Mouse (Mus musculus) embryo, embryonic 10 days (tissue): ENCODE results near the gene Olfr609.
"Not testable (repeated sequence)": the region's sequence is repeated elsewhere in the genome, so short reads cannot be mapped to it uniquely, and the experiment has no call there.

ENCODE experiments used
- DNase-seq: peaks from one replicate; pipeline ENCODE4 v3.0.0-alpha.2; 2015; ENCODE audit warnings: low spot score

Gene Olfr609

DNA sequence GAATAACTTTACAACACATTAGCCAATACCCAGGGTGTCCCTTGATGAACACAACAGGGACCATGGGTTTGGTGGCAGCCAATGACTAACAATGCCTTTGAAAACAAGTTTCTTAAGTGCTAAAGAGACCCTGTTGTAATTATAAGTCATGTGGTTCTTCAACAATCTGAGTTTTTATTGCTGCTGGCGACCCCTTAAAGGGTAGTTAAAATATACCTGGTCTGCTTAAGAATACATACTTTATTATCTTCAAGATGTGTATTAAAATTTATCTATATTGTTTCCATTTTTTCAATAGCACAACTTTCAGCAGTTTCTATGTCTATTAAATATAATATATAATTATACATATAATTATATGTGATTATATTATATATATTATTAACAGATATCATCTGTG, at the start of gene Olfr609:
TSS of gene Olfr609 (minus strand) at position 101 of the 400 bp plus-strand sequence.
- DNase-seq = no peak

- not testable (repeated sequence) for DNase-seq
Observed at GRCm38 (mm10) chr7:103542617-103543016, 44.8 kb upstream of the Olfr609 start, which contains the start of gene Olfr612. TSS of gene Olfr612 (minus strand) at chr7:103542717.

DNA sequence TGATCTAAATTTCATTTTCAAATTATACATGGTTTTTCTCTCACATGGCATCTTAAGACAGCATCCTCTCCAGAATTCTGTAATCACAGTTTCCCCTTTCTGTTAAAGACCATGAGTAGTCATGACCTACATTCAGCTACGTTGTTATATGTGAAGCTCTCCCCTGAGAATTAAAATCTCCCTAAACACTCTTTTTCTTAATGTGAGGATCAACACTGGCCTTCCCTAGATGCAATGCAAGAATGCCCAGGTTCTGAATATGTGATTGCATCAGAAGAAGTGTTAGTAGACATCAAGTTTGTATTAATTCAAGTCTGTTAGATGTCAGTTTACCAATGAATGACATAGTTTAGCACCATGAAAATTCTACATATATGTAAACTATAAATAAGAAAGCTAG, 22.9 kb upstream of the Olfr609 start, which contains the start of gene Olfr611:
TSS of gene Olfr611 (minus strand) at position 101 of the 400 bp plus-strand sequence.
- not testable (repeated sequence) for DNase-seq

- no peak for DNase-seq
Observed at GRCm38 (mm10) chr7:103512022-103512421, 14.2 kb upstream of the Olfr609 start, which contains the start of gene Olfr610. TSS of gene Olfr610 (minus strand) at chr7:103512122.

DNA sequence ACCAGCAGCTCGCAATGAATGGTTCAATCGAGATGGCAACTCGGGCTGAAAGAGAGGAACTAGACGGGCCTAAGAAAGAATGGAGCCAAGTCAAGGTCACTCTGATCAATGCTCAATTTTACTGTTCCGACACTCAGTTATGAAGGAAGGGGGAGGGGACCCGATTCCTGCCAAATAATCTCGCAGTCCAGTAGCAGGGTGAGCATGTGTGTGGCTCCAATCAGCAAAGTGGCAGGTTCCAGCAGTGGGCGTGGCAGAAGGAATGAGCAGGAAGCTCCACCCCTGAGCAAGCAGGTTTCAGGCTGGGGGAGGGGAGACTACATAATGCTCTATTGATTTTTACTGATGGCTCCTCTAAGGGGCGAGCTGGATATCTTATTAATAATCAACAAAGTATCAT, 20.8 kb downstream of the Olfr609 start:
- DNase-seq = not testable (repeated sequence)

- DNase-seq = no peak
Observed at GRCm38 (mm10) chr7:103469577-103469976, 28.3 kb downstream of the Olfr609 start, which contains the start of gene Olfr608. TSS of gene Olfr608 (plus strand) at chr7:103469877.

DNA sequence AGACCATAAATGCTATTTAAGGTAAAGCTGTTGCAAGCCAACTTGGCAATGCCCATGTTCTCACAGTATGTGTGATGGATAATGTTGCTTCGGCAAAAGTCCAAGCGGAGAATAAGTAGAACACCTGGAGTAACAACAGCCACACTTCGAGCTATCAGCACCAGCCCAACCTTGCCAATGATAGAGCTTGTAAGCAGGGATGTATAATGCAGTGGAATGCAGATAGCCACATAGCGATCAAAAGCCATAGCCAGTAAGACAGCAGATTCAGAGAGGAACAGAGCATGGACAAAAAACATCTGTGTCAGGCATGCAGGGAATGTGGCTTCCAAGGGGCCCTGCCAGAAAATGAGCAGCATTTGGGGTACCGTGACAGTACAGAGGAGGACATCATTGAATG, 37.3 kb downstream of the Olfr609 start:
- no peak for DNase-seq

GRCm38 (mm10) chr7:103448746-103449145, 49.1 kb downstream of the Olfr609 start, which contains the start of gene Olfr606:
TSS of gene Olfr606 (plus strand) at chr7:103449046.
- no peak for DNase-seq

DNA sequence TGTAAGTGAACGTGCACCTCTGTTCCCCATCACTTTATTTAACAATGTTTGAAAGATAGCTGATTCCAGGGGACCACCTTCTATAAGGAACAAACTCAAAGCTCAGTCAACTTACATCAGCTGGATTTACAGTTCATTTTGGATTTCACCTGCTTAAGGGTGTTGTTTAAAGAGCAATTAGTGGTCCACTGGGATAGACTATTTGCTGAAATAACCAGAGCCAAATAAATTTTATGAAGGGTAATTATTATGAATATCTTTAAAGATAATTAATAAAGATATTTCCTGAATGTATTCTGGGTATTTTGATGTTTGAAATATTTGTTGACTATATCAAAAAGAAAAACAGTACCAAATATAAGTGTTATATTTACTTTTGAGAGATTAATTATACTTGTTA, 52.5 kb downstream of the Olfr609 start, which contains the start of gene Olfr605:
TSS of gene Olfr605 (minus strand) at position 101 of the 400 bp plus-strand sequence.
- no peak for DNase-seq
